Mouse (Mus musculus) heart, postnatal 14 days (tissue): ENCODE results near the gene Gm10272. TPM values are rescaled to one million over a fixed set of nuclear protein-coding genes. Genes with fewer than 3 reads are reported as not detected.
"Not testable (repeated sequence)": the region's sequence is repeated elsewhere in the genome, so short reads cannot be mapped to it uniquely, and the experiment has no call there.

Source experiments
- DNase-seq, 2 experiments: peaks; one replicate each; pipeline ENCODE4 v3.0.0; 2021 to 2022
- intact Hi-C: fragments of 180-260 bp; cut with DNase I; formaldehyde crosslinking; loops from one replicate; pipeline ENCODE4 v1.15.1; 2025
- total RNA-seq, 2 experiments: library from RNA; stranded (reverse); gene quantifications; 2 replicates each; pipeline ENCODE4 v1.2.3; 2021

Gene Gm10272
- total RNA-seq, 2 experiments from 2014 or later: not detected

- no peak for DNase-seq
- intact Hi-C loops: loop anchor here (5.0 kb wide), 2 partner anchors 93 to 157 kb away; no protein-coding TSS in a partner anchor
These were observed 18.4 kb downstream of the Gm10272 start for GRCm38 (mm10) chr10:77724855-77725254.

- no peak for DNase-seq
- intact Hi-C loops: loop anchor here (5.0 kb wide), 2 partner anchors 94 to 156 kb away; no protein-coding TSS in a partner anchor
These were observed 19.8 kb downstream of the Gm10272 start, which contains the start of gene Gm10100 for GRCm38 (mm10) chr10:77726186-77726585. Gm10100 (plus strand) TSS chr10:77726486.

GRCm38 (mm10) chr10:77728280-77728679, 21.9 kb downstream of the Gm10272 start:
- DNase-seq: no peak
- intact Hi-C loops: loop anchor here (5.0 kb wide), 2 partner anchors 96 to 154 kb away; no protein-coding TSS in a partner anchor

- intact Hi-C loops: loop anchor here (5.0 kb wide), 2 partner anchors 97 to 153 kb away; no protein-coding TSS in a partner anchor
These were observed 22.8 kb downstream of the Gm10272 start for GRCm38 (mm10) chr10:77729241-77729640.

GRCm38 (mm10) chr10:77735928-77736327, 29.5 kb downstream of the Gm10272 start:
- intact Hi-C loops: no loop called here

More at GRCm38 (mm10) chr10:77729241-77729640, 22.8 kb downstream of the Gm10272 start:
- peak in 1 of 2 experiments; percentile 10 for DNase-seq

GRCm38 (mm10) chr10:77738929-77739328, 32.5 kb downstream of the Gm10272 start:
- intact Hi-C loops: no loop called here
- no peak for DNase-seq

More at GRCm38 (mm10) chr10:77735928-77736327, 29.5 kb downstream of the Gm10272 start:
- DNase-seq: no peak

- DNase-seq, intact Hi-C loops: not testable (repeated sequence)
These were observed 35.7 kb downstream of the Gm10272 start, which contains the start of gene Gm18596 for GRCm38 (mm10) chr10:77741924-77742688. Gm18596 (minus strand) TSS chr10:77742638.

- DNase-seq, intact Hi-C loops: not testable (repeated sequence)
These were observed 44.3 kb downstream of the Gm10272 start for GRCm38 (mm10) chr10:77750686-77751085.

GRCm38 (mm10) chr10:77751254-77751653, 44.8 kb downstream of the Gm10272 start, which contains the start of gene Gm9736:
Gm9736 (minus strand) TSS chr10:77751354.
- intact Hi-C loops, DNase-seq: not testable (repeated sequence)

- DNase-seq, intact Hi-C loops: not testable (repeated sequence)
These were observed 45.9 kb downstream of the Gm10272 start for GRCm38 (mm10) chr10:77752312-77752711.

- intact Hi-C loops: no loop called here
- DNase-seq: no peak
These were observed 47.0 kb downstream of the Gm10272 start for GRCm38 (mm10) chr10:77753448-77753847.

Other genes starting within 250 kb of the Gm10272 start
- gene Fam207a, start 190.8 kb upstream of the Gm10272 start, total RNA-seq: 1 to 10 TPM; 9.6 TPM
- 1 to 10 TPM; 5.4 to 9.0 TPM for gene Itgb2, start 176.4 kb upstream of the Gm10272 start, total RNA-seq
- 100 to 1,000 TPM; 128 to 132 TPM for gene Pttg1ip, start 124.9 kb upstream of the Gm10272 start, total RNA-seq
- gene Sumo3, start 100.5 kb upstream of the Gm10272 start, total RNA-seq: 10 to 100 TPM; 53.7 to 61.6 TPM
- gene Gm49325, start 100.4 kb upstream of the Gm10272 start, total RNA-seq: 10 to 100 TPM in 1 of 2 experiments, 1 to 10 TPM in 1; 7.6 to 12.7 TPM
- gene Ube2g2, start 84.4 kb upstream of the Gm10272 start, total RNA-seq: 10 to 100 TPM; 59.2 to 60.6 TPM
- gene Tspear, start 20.1 kb upstream of the Gm10272 start, total RNA-seq: under 1 TPM in 1 of 2 experiments, not detected in 1; 0.17 TPM
- not detected for gene Gm19402, start 15.9 kb upstream of the Gm10272 start, total RNA-seq
- not detected for gene Gm9508, start 9.4 kb upstream of the Gm10272 start, total RNA-seq
- gene Gm10024, start 4.8 kb downstream of the Gm10272 start, total RNA-seq: not detected
- gene Gm10142, start 9.2 kb downstream of the Gm10272 start, total RNA-seq: not detected
- not detected for gene Krtap12-1, start 14.0 kb downstream of the Gm10272 start, total RNA-seq
- not detected for gene Gm10100, start 19.9 kb downstream of the Gm10272 start, total RNA-seq
- not detected for gene Gm18596, start 36.0 kb downstream of the Gm10272 start, total RNA-seq
- not detected for gene Gm9736, start 44.7 kb downstream of the Gm10272 start, total RNA-seq
- not detected for gene Gm3233, start 53.1 kb downstream of the Gm10272 start, total RNA-seq
- not detected for gene Gm3238, start 64.7 kb downstream of the Gm10272 start, total RNA-seq
- gene Gm7138, start 70.3 kb downstream of the Gm10272 start, total RNA-seq: not detected
- not detected for gene Gm3250, start 75.9 kb downstream of the Gm10272 start, total RNA-seq
- not detected for gene Gm7137, start 81.6 kb downstream of the Gm10272 start, total RNA-seq
- gene Gm9639, start 88.5 kb downstream of the Gm10272 start, total RNA-seq: not detected
- gene Gm19668, start 92.5 kb downstream of the Gm10272 start, total RNA-seq: not detected
- not detected for gene Gm9507, start 105.2 kb downstream of the Gm10272 start, total RNA-seq
- gene Gm2696, start 108.1 kb downstream of the Gm10272 start, total RNA-seq: not detected
- not detected for gene Krtap10-4, start 120.5 kb downstream of the Gm10272 start, total RNA-seq
- gene Krtap10-10, start 129.3 kb downstream of the Gm10272 start, total RNA-seq: not detected
- gene Gm36176, start 140.2 kb downstream of the Gm10272 start, total RNA-seq: not detected
- not detected for gene Gm10318, start 146.2 kb downstream of the Gm10272 start, total RNA-seq
- not detected for gene Gm3285, start 155.3 kb downstream of the Gm10272 start, total RNA-seq
- under 1 TPM; 0.72 to 0.78 TPM for gene Lrrc3, start 195.9 kb downstream of the Gm10272 start, total RNA-seq